Mouse (Mus musculus) embryonic facial prominence, embryonic 13.5 days (tissue): ENCODE results near the gene Cd3eap. TPM values are rescaled to one million over a fixed set of nuclear protein-coding genes. Genes with fewer than 3 reads are reported as not detected.

Experiments used
- ATAC-seq: fragments of 200-750 bp; cut with Nextera tagmentation; 2 replicates; pipeline ENCODE4 v1.8.0; 2017; ENCODE audit warnings: low read depth; ENCODE audit not compliant: insufficient number of reproducible peaks, insufficient read depth, low FRiP score, low TSS enrichment
- H3K27ac ChIP-seq: fragments of 300-500 bp; sonication (generic); 2 replicates; pipeline ENCODE4 v1.5.1; 2015; ENCODE audit warnings: moderate library complexity, mild to moderate bottlenecking, inconsistent platforms
- H3K27me3 ChIP-seq: fragments of 300-500 bp; sonication (generic); 2 replicates; pipeline ENCODE4 v1.6.1; 2015; ENCODE audit warnings: mild to moderate bottlenecking, inconsistent platforms
- H3K36me3 ChIP-seq: fragments of 300-500 bp; sonication (generic); 2 replicates; pipeline ENCODE4 v1.6.1; 2015; ENCODE audit warnings: mild to moderate bottlenecking, inconsistent platforms
- H3K4me1 ChIP-seq: fragments of 300-500 bp; sonication (generic); 2 replicates; pipeline ENCODE4 v1.6.1; 2015; ENCODE audit warnings: inconsistent platforms
- H3K4me2 ChIP-seq: fragments of 300-500 bp; sonication (generic); 2 replicates; pipeline ENCODE4 v1.6.1; 2015; ENCODE audit warnings: moderate library complexity, mild to moderate bottlenecking, inconsistent platforms
- H3K4me3 ChIP-seq: fragments of 300-500 bp; sonication (generic); 2 replicates; pipeline ENCODE4 v1.5.1; 2015; ENCODE audit warnings: mild to moderate bottlenecking, inconsistent platforms
- H3K9ac ChIP-seq: fragments of 300-500 bp; sonication (generic); 2 replicates; pipeline ENCODE4 v1.6.1; 2015; ENCODE audit warnings: mild to moderate bottlenecking, inconsistent platforms
- H3K9me3 ChIP-seq: fragments of 300-500 bp; sonication (generic); 2 replicates; pipeline ENCODE4 v1.6.1; 2016; ENCODE audit warnings: inconsistent platforms
- WGBS: fragments of 180-500 bp; shearing (Covaris S2); methylation state at CpG from one replicate; pipeline ENCODE4 v1.1.7; 2015; ENCODE audit warnings: mixed read lengths; 5-methylcytosine and 5-hydroxymethylcytosine counted together
- polyA plus RNA-seq: library from polyadenylated mRNA; unstranded; fragments of >200 nt; fragmentation: Nextera tagmentation; extraction: Ambion mirVana; gene quantifications from 2 replicates; pipeline ENCODE4 v1.2.1, GENCODE M21; 2015

Gene Cd3eap
- polyA plus RNA-seq, 1 experiment from 2014 or later: 30.5 TPM

DNA sequence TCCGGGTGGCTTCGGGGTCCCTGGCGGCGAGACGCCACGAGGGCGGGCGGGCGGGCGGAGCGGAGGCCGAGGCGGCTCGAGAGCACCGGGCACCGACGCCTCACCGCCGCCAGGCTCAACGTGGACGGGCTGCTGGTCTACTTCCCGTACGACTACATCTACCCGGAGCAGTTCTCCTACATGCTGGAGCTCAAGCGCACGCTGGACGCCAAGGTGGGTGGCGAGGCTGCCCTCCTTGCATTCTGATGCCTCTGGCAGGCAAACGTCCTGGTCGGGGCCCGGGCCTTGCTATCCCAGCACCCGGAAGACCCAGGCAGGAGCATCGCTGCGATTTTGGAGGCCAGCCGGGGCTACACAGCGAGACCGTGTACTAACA lies 22.9 kb upstream of the Cd3eap start:
- 0% methylated on average over 19 of the region's 37 CpGs for WGBS
- Histone ChIP-seq H3K27ac (no peak overlapping the region; the same call in 1 of the 2 replicates), H3K4me2 (peak overlapping the region; percentile 87), H3K36me3 (peaks cover 49% of the 10 kb centered on the region), H3K9me3 (no peaks in the 10 kb centered on the region), H3K27me3 (no peaks in the 10 kb centered on the region), H3K4me3 (peak overlapping the region; percentile 92), H3K9ac (peak overlapping the region; percentile 94), H3K4me1 (peaks cover 15% of the 10 kb centered on the region)
- ATAC-seq: peak; percentile 28; the same call in 1 of the 2 replicates

GRCm38 (mm10) chr7:19381377-19382165 lies 22.3 kb upstream of the Cd3eap start, which contains the start of gene Ercc2:
Gene Ercc2, plus strand, starts transcription at chr7:19382010.
- ATAC-seq: peak; percentile 92
- peak within 1 kb of the TSS; percentile 87 for H3K4me2 ChIP-seq
- H3K27me3 ChIP-seq: no peaks in the 10 kb centered on the region
- H3K27ac ChIP-seq: no peak within 1 kb of the TSS; the same call in 1 of the 2 replicates
- WGBS: 6% methylated on average over 45 of the region's 48 CpGs
- H3K4me1 ChIP-seq: peaks cover 15% of the 10 kb centered on the region
- no peaks in the 10 kb centered on the region for H3K9me3 ChIP-seq
- peak within 1 kb of the TSS; percentile 94 for H3K9ac ChIP-seq
- peak within 1 kb of the TSS; percentile 92 for H3K4me3 ChIP-seq
- H3K36me3 ChIP-seq: peaks cover 46% of the 10 kb centered on the region

GRCm38 (mm10) chr7:19378049-19378448 lies 18.8 kb upstream of the Cd3eap start:
- Histone ChIP-seq H3K9ac (no peak overlapping the region), H3K4me1 (peaks cover 8% of the 10 kb centered on the region), H3K27ac (no peak overlapping the region), H3K4me3 (no peak overlapping the region), H3K27me3 (no peaks in the 10 kb centered on the region), H3K4me2 (no peak overlapping the region), H3K36me3 (peaks cover 37% of the 10 kb centered on the region), H3K9me3 (no peaks in the 10 kb centered on the region)
- 58% methylated on average over 8 of the region's 8 CpGs for WGBS
- ATAC-seq: no peak

GRCm38 (mm10) chr7:19376019-19376418 lies 16.7 kb upstream of the Cd3eap start:
- Histone ChIP-seq H3K4me3 (no peak overlapping the region), H3K9ac (no peak overlapping the region), H3K4me1 (no peaks in the 10 kb centered on the region), H3K36me3 (peaks cover 42% of the 10 kb centered on the region), H3K27ac (no peak overlapping the region), H3K4me2 (no peak overlapping the region), H3K9me3 (no peaks in the 10 kb centered on the region), H3K27me3 (no peaks in the 10 kb centered on the region)
- 89% methylated on average over 4 of the region's 4 CpGs for WGBS
- ATAC-seq: no peak

GRCm38 (mm10) chr7:19375368-19375767 lies 16.1 kb upstream of the Cd3eap start:
- peaks cover 42% of the 10 kb centered on the region for H3K36me3 ChIP-seq
- no peak overlapping the region for H3K4me3 ChIP-seq
- no peaks in the 10 kb centered on the region for H3K9me3 ChIP-seq
- H3K9ac ChIP-seq: no peak overlapping the region
- WGBS: 82% methylated on average over 18 of the region's 18 CpGs
- no peaks in the 10 kb centered on the region for H3K27me3 ChIP-seq
- H3K4me2 ChIP-seq: no peak overlapping the region
- no peak overlapping the region for H3K27ac ChIP-seq
- peak; percentile 18; the same call in 1 of the 2 replicates for ATAC-seq
- no peaks in the 10 kb centered on the region for H3K4me1 ChIP-seq

- no peak for ATAC-seq
- peaks cover 17% of the 10 kb centered on the region for H3K27me3 ChIP-seq
- peaks cover 41% of the 10 kb centered on the region for H3K36me3 ChIP-seq
- no peak overlapping the region for H3K27ac ChIP-seq
- no peaks in the 10 kb centered on the region for H3K9me3 ChIP-seq
- no peak overlapping the region for H3K4me2 ChIP-seq
- WGBS: 77% methylated on average over 2 of the region's 2 CpGs
- no peak overlapping the region for H3K4me3 ChIP-seq
- no peak overlapping the region for H3K9ac ChIP-seq
- H3K4me1 ChIP-seq: peaks cover 6% of the 10 kb centered on the region
Measured at GRCm38 (mm10) chr7:19373367-19373766, 14.1 kb upstream of the Cd3eap start.

- H3K36me3 ChIP-seq: peaks cover 15% of the 10 kb centered on the region
- H3K9ac ChIP-seq: peak overlapping the region; percentile 73
- H3K9me3 ChIP-seq: no peaks in the 10 kb centered on the region
- H3K4me3 ChIP-seq: peak overlapping the region; percentile 45
- WGBS: 9% methylated on average over 46 of the region's 46 CpGs
- ATAC-seq: 0 out of 2 replicates have a peak, but pooled peaks have one; percentile 53
- H3K4me2 ChIP-seq: peak overlapping the region; percentile 80
- no peak overlapping the region for H3K27ac ChIP-seq
- H3K27me3 ChIP-seq: peaks cover 18% of the 10 kb centered on the region
- H3K4me1 ChIP-seq: peaks cover 6% of the 10 kb centered on the region
Measured at GRCm38 (mm10) chr7:19369823-19370425, 10.6 kb upstream of the Cd3eap start.

- Histone ChIP-seq H3K9ac (no peak overlapping the region), H3K36me3 (peaks cover 8% of the 10 kb centered on the region), H3K9me3 (no peaks in the 10 kb centered on the region), H3K27ac (no peak overlapping the region), H3K4me2 (no peak overlapping the region), H3K27me3 (peaks cover 18% of the 10 kb centered on the region), H3K4me3 (no peak overlapping the region), H3K4me1 (peaks cover 11% of the 10 kb centered on the region)
- ATAC-seq: no peak
- 17% methylated on average over 16 of the region's 16 CpGs for WGBS
Measured at GRCm38 (mm10) chr7:19368380-19368779, 9.1 kb upstream of the Cd3eap start.

DNA sequence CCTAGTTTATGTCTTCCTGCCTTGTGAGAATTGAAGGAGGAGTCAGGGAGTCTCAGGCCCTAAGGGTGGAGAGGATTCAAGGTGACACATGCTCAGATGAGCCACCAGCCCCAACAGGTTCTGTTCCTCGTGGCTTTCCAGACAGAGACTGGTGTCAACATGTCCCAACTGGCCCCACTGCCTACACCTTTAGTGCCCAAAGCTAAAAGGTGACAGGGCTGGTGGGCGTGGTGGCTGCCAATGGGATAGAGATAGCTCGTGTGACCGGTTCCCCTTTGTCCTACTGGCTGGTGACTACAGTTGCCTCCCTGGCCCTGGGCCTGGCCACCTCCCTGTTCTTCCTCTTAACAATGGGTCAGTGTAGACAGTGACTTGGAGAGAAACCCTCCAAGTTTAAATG lies 6.1 kb upstream of the Cd3eap start:
- Histone ChIP-seq H3K27me3 (peaks cover 29% of the 10 kb centered on the region), H3K4me1 (peaks cover 32% of the 10 kb centered on the region), H3K27ac (no peak overlapping the region), H3K4me2 (no peak overlapping the region), H3K36me3 (no peaks in the 10 kb centered on the region), H3K9ac (no peak overlapping the region), H3K4me3 (no peak overlapping the region), H3K9me3 (no peaks in the 10 kb centered on the region)
- WGBS: 59% methylated on average over 4 of the region's 4 CpGs
- no peak for ATAC-seq

DNA sequence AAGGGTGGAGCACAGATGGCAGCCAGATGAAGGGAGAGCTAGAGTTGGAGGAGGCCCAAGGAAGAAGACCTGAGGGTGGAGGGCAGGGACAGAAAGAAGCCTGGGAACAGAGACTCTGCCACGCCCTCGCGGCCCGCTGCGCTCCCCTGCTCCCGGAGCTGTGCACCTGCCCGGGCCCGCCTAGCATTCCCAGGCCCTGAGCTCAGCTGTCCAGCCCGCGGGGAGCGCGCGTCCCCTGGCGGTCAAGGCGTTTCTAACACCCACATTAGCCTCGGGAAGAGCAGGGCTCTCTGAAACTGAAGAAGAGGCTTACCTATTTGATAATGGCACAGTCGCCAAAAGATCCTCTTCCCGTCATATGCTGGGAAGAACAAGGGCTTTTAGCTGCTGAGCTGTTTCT lies 4.6 kb upstream of the Cd3eap start:
- WGBS: 5% methylated on average over 18 of the region's 18 CpGs
- Histone ChIP-seq H3K9me3 (no peaks in the 10 kb centered on the region), H3K27me3 (peaks cover 17% of the 10 kb centered on the region), H3K27ac (peak overlapping the region; percentile 63; the same call in 1 of the 2 replicates), H3K36me3 (no peaks in the 10 kb centered on the region), H3K4me3 (0 out of 2 replicates have a peak overlapping the region, but pooled peaks have one; percentile 6), H3K9ac (0 out of 2 replicates have a peak overlapping the region, but pooled peaks have one; percentile 23), H3K4me1 (peaks cover 30% of the 10 kb centered on the region), H3K4me2 (peak overlapping the region; percentile 25)
- no peak for ATAC-seq

GRCm38 (mm10) chr7:19362276-19362675 lies 3.0 kb upstream of the Cd3eap start:
- H3K27ac ChIP-seq: no peak overlapping the region
- peaks cover 11% of the 10 kb centered on the region for H3K27me3 ChIP-seq
- 53% methylated on average over 4 of the region's 4 CpGs for WGBS
- peak overlapping the region; percentile 76 for H3K9ac ChIP-seq
- H3K4me2 ChIP-seq: peak overlapping the region; percentile 98
- no peak for ATAC-seq
- H3K4me3 ChIP-seq: peak overlapping the region; percentile 66
- peaks cover 8% of the 10 kb centered on the region for H3K36me3 ChIP-seq
- H3K4me1 ChIP-seq: peaks cover 43% of the 10 kb centered on the region
- no peaks in the 10 kb centered on the region for H3K9me3 ChIP-seq
